Mouse (Mus musculus): ENCODE data around the gene Ddn. TPM values are rescaled to one million over a fixed set of nuclear protein-coding genes. Genes with fewer than 3 reads are reported as not detected.

Gene Ddn
- polyA plus RNA-seq, 1 experiment: 1.3 TPM

- Histone ChIP-seq H3K27me3 (ENCODE audit: control insufficient read depth, insufficient read depth, low read length) (no peaks in the 10 kb centered on the region), H3K27ac (ENCODE audit: insufficient read depth, low read length) (no peak overlapping the region), H3K4me3 (replicated peaks; ENCODE audit: insufficient read depth, low read depth, low read length) (no peak overlapping the region), H3K4me1 (ENCODE audit: control insufficient read depth, insufficient read depth, low read length) (no peaks in the 10 kb centered on the region)
- DNase-seq: no peak
- 33% methylated on average over 4 of the region's 4 CpGs for WGBS
- no peak for TF ChIP-seq POLR2A (IDR thresholded peaks at IDR 0.05; ENCODE audit: borderline replicate concordance, insufficient read depth, low read length)
- TF ChIP-seq CTCF (IDR thresholded peaks at IDR 0.05; ENCODE audit: borderline replicate concordance, insufficient read depth, low read depth, low read length): no peak
Measured at GRCm38 (mm10) chr15:98765929-98766328, 43.4 kb downstream of the Ddn start.

- Histone ChIP-seq H3K4me3 (replicated peaks; ENCODE audit: insufficient read depth, low read depth, low read length) (peak within 1 kb of the TSS; percentile 80), H3K27me3 (ENCODE audit: control insufficient read depth, insufficient read depth, low read length) (no peaks in the 10 kb centered on the region), H3K4me1 (ENCODE audit: control insufficient read depth, insufficient read depth, low read length) (no peaks in the 10 kb centered on the region), H3K27ac (ENCODE audit: insufficient read depth, low read length) (peak within 1 kb of the TSS; percentile 64)
- TF ChIP-seq CTCF (IDR thresholded peaks at IDR 0.05; ENCODE audit: borderline replicate concordance, insufficient read depth, low read depth, low read length) (no peak), POLR2A (IDR thresholded peaks at IDR 0.05; ENCODE audit: borderline replicate concordance, insufficient read depth, low read length) (peak; percentile 86)
- WGBS: under 1% methylated on average over 73 of the region's 76 CpGs
- peak; percentile 94 to 95 for DNase-seq
Measured at GRCm38 (mm10) chr15:98762670-98763529, 46.4 kb downstream of the Ddn start, which contains the start of gene Arf3. TSS of gene Arf3 (minus strand) at chr15:98763214.

- under 1% methylated on average over 24 of the region's 24 CpGs for WGBS
- TF ChIP-seq POLR2A (IDR thresholded peaks at IDR 0.05; ENCODE audit: borderline replicate concordance, insufficient read depth, low read length): no peak
- no peak for TF ChIP-seq CTCF (IDR thresholded peaks at IDR 0.05; ENCODE audit: borderline replicate concordance, insufficient read depth, low read depth, low read length)
- H3K27ac ChIP-seq (ENCODE audit: insufficient read depth, low read length): peak overlapping the region; percentile 15; the same call in 1 of the 2 replicates
Measured at GRCm38 (mm10) chr15:98762201-98762621, 47.1 kb downstream of the Ddn start.

GRCm38 (mm10) chr15:98754125-98754524 is 55.2 kb downstream of the Ddn start:
- Histone ChIP-seq H3K4me3 (replicated peaks; ENCODE audit: insufficient read depth, low read depth, low read length) (no peak overlapping the region), H3K27ac (ENCODE audit: insufficient read depth, low read length) (no peak overlapping the region), H3K27me3 (ENCODE audit: control insufficient read depth, insufficient read depth, low read length) (no peaks in the 10 kb centered on the region), H3K4me1 (ENCODE audit: control insufficient read depth, insufficient read depth, low read length) (peaks cover 5% of the 10 kb centered on the region; the same call in 1 of the 2 replicates)
- DNase-seq: no peak
- no peak for TF ChIP-seq POLR2A (IDR thresholded peaks at IDR 0.05; ENCODE audit: borderline replicate concordance, insufficient read depth, low read length)
- TF ChIP-seq CTCF (IDR thresholded peaks at IDR 0.05; ENCODE audit: borderline replicate concordance, insufficient read depth, low read depth, low read length): no peak
- 81% methylated on average over 2 of the region's 2 CpGs for WGBS

More at GRCm38 (mm10) chr15:98762201-98762621, 47.1 kb downstream of the Ddn start:
- Histone ChIP-seq H3K4me3 (replicated peaks; ENCODE audit: insufficient read depth, low read depth, low read length) (peak overlapping the region; percentile 80), H3K27me3 (ENCODE audit: control insufficient read depth, insufficient read depth, low read length) (no peaks in the 10 kb centered on the region), H3K4me1 (ENCODE audit: control insufficient read depth, insufficient read depth, low read length) (no peaks in the 10 kb centered on the region)
- DNase-seq: peak; percentile 74 to 81

Other genes starting within 250 kb of the Ddn start
- 24.1 and 24.2 TPM in 2 replicates for gene Ccnt1, start 238.6 kb downstream of the Ddn start, polyA plus RNA-seq (2012; rRNA removed)
- not detected in 2 replicates for gene 4930415O20Rik, start 238.5 kb downstream of the Ddn start, polyA plus RNA-seq (2012; rRNA removed)
- 31.1 and 31.3 TPM in 2 replicates for gene Adcy6, start 199.4 kb downstream of the Ddn start, polyA plus RNA-seq (2012; rRNA removed)
- gene Cacnb3, start 178.7 kb downstream of the Ddn start, polyA plus RNA-seq (2012; rRNA removed): 65.4 and 69.7 TPM in 2 replicates
- 69.4 and 71.7 TPM in 2 replicates for gene Ddx23, start 146.6 kb downstream of the Ddn start, polyA plus RNA-seq (2012; rRNA removed)
- gene Rnd1, start 132.0 kb downstream of the Ddn start, polyA plus RNA-seq (2012; rRNA removed): 42.4 and 47.4 TPM in 2 replicates
- gene Ccdc65, start 101.3 kb downstream of the Ddn start, polyA plus RNA-seq (2012; rRNA removed): 4.8 TPM in 2 replicates
- gene Fkbp11, start 81.3 kb downstream of the Ddn start, polyA plus RNA-seq (2012; rRNA removed): 4.1 and 4.7 TPM in 2 replicates
- 202 and 210 TPM in 2 replicates for gene Arf3, start 46.3 kb downstream of the Ddn start, polyA plus RNA-seq (2012; rRNA removed)
- 0.15 and 0.22 TPM in 2 replicates for gene Wnt10b, start 31.3 kb downstream of the Ddn start, polyA plus RNA-seq (2012; rRNA removed)
- not detected in 2 replicates for gene Wnt1, start 19.6 kb downstream of the Ddn start, polyA plus RNA-seq (2012; rRNA removed)
- 90.3 and 93.6 TPM in 2 replicates for gene Prkag1, start 22.0 kb upstream of the Ddn start, polyA plus RNA-seq (2012; rRNA removed)
- gene Kmt2d, start 61.7 kb upstream of the Ddn start, polyA plus RNA-seq (2012; rRNA removed): 49.9 and 52.6 TPM in 2 replicates
- 18.7 and 19.8 TPM in 2 replicates for gene Rhebl1, start 85.0 kb upstream of the Ddn start, polyA plus RNA-seq (2012; rRNA removed)
- 0.07 and 0.10 TPM in 2 replicates for gene Dhh, start 89.0 kb upstream of the Ddn start, polyA plus RNA-seq (2012; rRNA removed)
- gene Lmbr1l, start 108.7 kb upstream of the Ddn start, polyA plus RNA-seq (2012; rRNA removed): 37.5 and 39.7 TPM in 2 replicates
- gene Tuba1b, start 125.1 kb upstream of the Ddn start, polyA plus RNA-seq (2012; rRNA removed): 1,352 and 1,359 TPM in 2 replicates
- 0.75 and 2.6 TPM in 2 replicates for gene Gm49450, start 144.1 kb upstream of the Ddn start, polyA plus RNA-seq (2012; rRNA removed)
- 1,294 and 1,344 TPM in 2 replicates for gene Tuba1a, start 144.2 kb upstream of the Ddn start, polyA plus RNA-seq (2012; rRNA removed)
- 6.4 and 9.0 TPM in 2 replicates for gene Tuba1c, start 220.4 kb upstream of the Ddn start, polyA plus RNA-seq (2012; rRNA removed)
- 25.7 and 37.7 TPM in 2 replicates for gene Prph, start 245.7 kb upstream of the Ddn start, polyA plus RNA-seq (2012; rRNA removed)